Mouse (Mus musculus) heart, embryonic 12.5 days (tissue): ENCODE measurements around the gene Slc22a23. TPM values are rescaled to one million over a fixed set of nuclear protein-coding genes. Genes with fewer than 3 reads are reported as not detected.
A peak's percentile ranks its signal among the peaks of the same experiment; 100 is the strongest.

Experiments used
- ATAC-seq: fragments of 200-750 bp; cut with Nextera tagmentation; 2 replicates; pipeline ENCODE4 v1.8.0; 2017; ENCODE audit warnings: moderate TSS enrichment, moderate library complexity; ENCODE audit not compliant: insufficient number of reproducible peaks, low FRiP score
- H3K27ac ChIP-seq: fragments of 300-500 bp; sonication (generic); 2 replicates; pipeline ENCODE4 v1.5.1; 2016; ENCODE audit warnings: mild to moderate bottlenecking, moderate library complexity; ENCODE audit not compliant: poor library complexity, severe bottlenecking
- H3K27me3 ChIP-seq: fragments of 300-500 bp; sonication (generic); replicated peaks from 2 replicates; pipeline ENCODE4 v1.6.1; 2016; ENCODE audit warnings: mild to moderate bottlenecking, moderate library complexity
- H3K36me3 ChIP-seq: fragments of 300-500 bp; sonication (generic); 2 replicates; pipeline ENCODE4 v1.6.1; 2016; ENCODE audit warnings: mild to moderate bottlenecking, moderate library complexity
- H3K4me1 ChIP-seq: fragments of 300-500 bp; sonication (generic); replicated peaks from 2 replicates; pipeline ENCODE4 v1.6.1; 2016; ENCODE audit warnings: mild to moderate bottlenecking
- H3K4me2 ChIP-seq: fragments of 300-500 bp; sonication (generic); 2 replicates; pipeline ENCODE4 v1.6.1; 2016; ENCODE audit warnings: mild to moderate bottlenecking, moderate library complexity
- H3K4me3 ChIP-seq: fragments of 300-500 bp; sonication (generic); 2 replicates; pipeline ENCODE4 v1.5.1; 2016; ENCODE audit warnings: mild to moderate bottlenecking
- H3K9ac ChIP-seq: fragments of 300-500 bp; sonication (generic); 2 replicates; pipeline ENCODE4 v1.6.1; 2016; ENCODE audit warnings: mild to moderate bottlenecking, moderate library complexity
- H3K9me3 ChIP-seq: fragments of 300-500 bp; sonication (generic); replicated peaks from 2 replicates; pipeline ENCODE4 v1.6.1; 2016; ENCODE audit warnings: mild to moderate bottlenecking, moderate library complexity
- WGBS: fragments of 180-500 bp; shearing (Covaris S2); methylation state at CpG from one replicate; pipeline ENCODE4 v1.1.7; 2016; 5-methylcytosine and 5-hydroxymethylcytosine counted together
- polyA plus RNA-seq: library from polyadenylated mRNA; unstranded; fragments of >200 nt; fragmentation: Nextera tagmentation; extraction: Ambion mirVana; gene quantifications from 2 replicates; pipeline ENCODE4 v1.2.1, GENCODE M21; 2016

Gene Slc22a23
- polyA plus RNA-seq, 1 experiment from 2014 or later: 10.0 TPM

- Histone ChIP-seq H3K27ac (peak overlapping the region; percentile 79), H3K36me3 (peaks cover 7% of the 10 kb centered on the region; the same call in 1 of the 2 replicates), H3K4me3 (peak overlapping the region; percentile 88), H3K4me1 (peaks cover 31% of the 10 kb centered on the region), H3K27me3 (peaks cover 18% of the 10 kb centered on the region; the same call in 1 of the 2 replicates), H3K9ac (peak overlapping the region; percentile 85), H3K9me3 (no peaks in the 10 kb centered on the region), H3K4me2 (peak overlapping the region; percentile 91)
- WGBS: 2% methylated on average over 31 of the region's 31 CpGs
- peak; percentile 37 for ATAC-seq
Measured at GRCm38 (mm10) chr13:34129485-34130225, 215.3 kb downstream of the Slc22a23 start.

Other genes with a start within 250 kb of the Slc22a23 start
- 24.2 and 28.8 TPM in 2 replicates for gene Tubb2b, start 214.7 kb downstream of the Slc22a23 start, polyA plus RNA-seq
- gene Psmg4, start 182.2 kb downstream of the Slc22a23 start, polyA plus RNA-seq: 76.9 and 78.8 TPM in 2 replicates